Mouse (Mus musculus) stomach, postnatal 0 days (tissue): ENCODE results near the gene Cbarp. TPM values are rescaled to one million over a fixed set of nuclear protein-coding genes. Genes with fewer than 3 reads are reported as not detected.

Experiments used
- ATAC-seq: fragments of 200-750 bp; cut with Nextera tagmentation; 2 replicates; pipeline ENCODE4 v1.8.0; 2017; ENCODE audit not compliant: low FRiP score, low TSS enrichment
- DNase-seq: peaks from one replicate; pipeline ENCODE4 v3.0.0-alpha.2; 2016; ENCODE audit warnings: low spot score
- H3K27ac ChIP-seq: fragments of 300-500 bp; sonication (generic); replicated peaks from 2 replicates; pipeline ENCODE4 v1.5.1; 2014; ENCODE audit warnings: mild to moderate bottlenecking, control low read depth
- H3K27me3 ChIP-seq: fragments of 300-500 bp; sonication (generic); 2 replicates; pipeline ENCODE4 v1.6.1; 2014; ENCODE audit warnings: low read length; ENCODE audit not compliant: control insufficient read depth, insufficient read depth
- H3K36me3 ChIP-seq: fragments of 300-500 bp; sonication (generic); 2 replicates; pipeline ENCODE4 v1.6.1; 2014; ENCODE audit warnings: low read length, mixed read lengths; ENCODE audit not compliant: control insufficient read depth, insufficient read depth
- H3K4me1 ChIP-seq: fragments of 300-500 bp; sonication (generic); replicated peaks from 2 replicates; pipeline ENCODE4 v1.6.1; 2014; ENCODE audit warnings: antibody characterized with exemption; ENCODE audit not compliant: control insufficient read depth, insufficient read depth
- H3K4me2 ChIP-seq: fragments of 300-500 bp; sonication (generic); replicated peaks from 2 replicates; pipeline ENCODE4 v1.6.1; 2014; ENCODE audit warnings: low read depth, mild to moderate bottlenecking, control low read depth, moderate library complexity
- H3K4me3 ChIP-seq: fragments of 300-500 bp; sonication (generic); 2 replicates; pipeline ENCODE4 v1.5.1; 2014; ENCODE audit warnings: low read depth, low read length, control low read depth
- H3K9ac ChIP-seq: fragments of 300-500 bp; sonication (generic); 2 replicates; pipeline ENCODE4 v1.6.1; 2014; ENCODE audit warnings: mild to moderate bottlenecking, low read length, control low read depth, mixed read lengths
- H3K9me3 ChIP-seq: fragments of 300-500 bp; sonication (generic); 2 replicates; pipeline ENCODE4 v1.6.1; 2016; ENCODE audit warnings: low read length; ENCODE audit not compliant: control insufficient read depth
- CTCF ChIP-seq: IDR thresholded peaks from 2 replicates; pipeline ENCODE4 v1.5.1; 2016; ENCODE audit warnings: antibody characterized with exemption, low read depth, mild to moderate bottlenecking, moderate library complexity
- EP300 ChIP-seq: optimal IDR thresholded peaks from 2 replicates; pipeline ENCODE3; 2016; ENCODE audit warnings: antibody characterized with exemption
- WGBS: fragments of 180-500 bp; shearing (Covaris S2); extraction: QIAGEN DNeasy Blood & Tissue Kit; methylation state at CpG from one replicate; pipeline ENCODE4 v1.1.7; 2014; 5-methylcytosine and 5-hydroxymethylcytosine counted together
- polyA plus RNA-seq: library from polyadenylated mRNA; unstranded; fragments of >200 nt; fragmentation: Nextera tagmentation; extraction: Ambion mirVana; gene quantifications from 2 replicates; pipeline ENCODE4 v1.2.1, GENCODE M21; 2015

Cbarp gene
- polyA plus RNA-seq, 1 experiment from 2014 or later = 4.2 TPM

- DNase-seq = peak; percentile 74
- Histone ChIP-seq H3K4me2 (peak overlapping the region; percentile 90), H3K4me1 (peaks cover 10% of the 10 kb centered on the region; the same call in 1 of the 2 replicates), H3K4me3 (peak overlapping the region; percentile 91), H3K9ac (peak overlapping the region; percentile 90), H3K36me3 (0 out of 2 replicates have a peak, but pooled peaks cover 3% of the 10 kb centered on the region), H3K27ac (peak overlapping the region; percentile 91), H3K9me3 (no peaks in the 10 kb centered on the region), H3K27me3 (no peaks in the 10 kb centered on the region)
- peak; percentile 51 for TF ChIP-seq CTCF
- no peak for TF ChIP-seq EP300
- WGBS = 3% methylated on average over 30 of the region's 30 CpGs
- no peak for ATAC-seq
Measured at GRCm38 (mm10) chr10:80116927-80117691, 23.5 kb downstream of the Cbarp start.

GRCm38 (mm10) chr10:80116563-80116926 is 24.1 kb downstream of the Cbarp start:
- Histone ChIP-seq H3K9ac (peak overlapping the region; percentile 90), H3K4me3 (peak overlapping the region; percentile 91), H3K4me1 (peaks cover 10% of the 10 kb centered on the region; the same call in 1 of the 2 replicates), H3K36me3 (0 out of 2 replicates have a peak, but pooled peaks cover 3% of the 10 kb centered on the region), H3K27ac (peak overlapping the region; percentile 91), H3K27me3 (no peaks in the 10 kb centered on the region), H3K9me3 (no peaks in the 10 kb centered on the region), H3K4me2 (peak overlapping the region; percentile 90)
- TF ChIP-seq EP300 (no peak), CTCF (no peak)
- WGBS = under 1% methylated on average over 27 of the region's 27 CpGs
- DNase-seq (no peak), ATAC-seq (no peak)

DNA sequence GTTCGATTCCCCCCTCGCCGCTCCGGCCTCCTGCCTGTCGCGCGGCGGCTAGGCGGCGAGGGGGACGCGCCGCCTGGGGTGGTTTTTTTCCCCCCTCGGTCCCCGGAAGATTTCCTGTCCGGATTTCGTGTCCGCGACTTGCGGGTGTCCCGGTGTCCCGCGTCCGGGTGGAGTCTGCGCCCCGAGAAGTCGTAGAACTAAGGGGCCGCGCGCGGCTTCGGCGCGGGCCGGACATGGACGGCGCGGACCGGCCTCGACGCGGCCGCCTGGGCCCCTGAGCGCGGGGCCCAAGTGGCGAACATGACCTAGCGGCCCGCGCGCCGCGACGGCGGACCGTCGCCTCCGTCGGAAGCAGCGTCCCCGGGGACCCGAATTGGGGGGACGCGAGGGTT is 24.7 kb downstream of the Cbarp start:
- WGBS = under 1% methylated on average over 63 of the region's 63 CpGs
- peaks cover 10% of the 10 kb centered on the region; the same call in 1 of the 2 replicates for H3K4me1 ChIP-seq
- 0 out of 2 replicates have a peak, but pooled peaks cover 3% of the 10 kb centered on the region for H3K36me3 ChIP-seq
- peak overlapping the region; percentile 91 for H3K27ac ChIP-seq
- no peak for DNase-seq
- TF ChIP-seq EP300 (no peak), CTCF (no peak)
- peak overlapping the region; percentile 90 for H3K9ac ChIP-seq
- H3K9me3 ChIP-seq = no peaks in the 10 kb centered on the region
- no peak for ATAC-seq
- peak overlapping the region; percentile 91 for H3K4me3 ChIP-seq
- peak overlapping the region; percentile 90 for H3K4me2 ChIP-seq
- no peaks in the 10 kb centered on the region for H3K27me3 ChIP-seq

DNA sequence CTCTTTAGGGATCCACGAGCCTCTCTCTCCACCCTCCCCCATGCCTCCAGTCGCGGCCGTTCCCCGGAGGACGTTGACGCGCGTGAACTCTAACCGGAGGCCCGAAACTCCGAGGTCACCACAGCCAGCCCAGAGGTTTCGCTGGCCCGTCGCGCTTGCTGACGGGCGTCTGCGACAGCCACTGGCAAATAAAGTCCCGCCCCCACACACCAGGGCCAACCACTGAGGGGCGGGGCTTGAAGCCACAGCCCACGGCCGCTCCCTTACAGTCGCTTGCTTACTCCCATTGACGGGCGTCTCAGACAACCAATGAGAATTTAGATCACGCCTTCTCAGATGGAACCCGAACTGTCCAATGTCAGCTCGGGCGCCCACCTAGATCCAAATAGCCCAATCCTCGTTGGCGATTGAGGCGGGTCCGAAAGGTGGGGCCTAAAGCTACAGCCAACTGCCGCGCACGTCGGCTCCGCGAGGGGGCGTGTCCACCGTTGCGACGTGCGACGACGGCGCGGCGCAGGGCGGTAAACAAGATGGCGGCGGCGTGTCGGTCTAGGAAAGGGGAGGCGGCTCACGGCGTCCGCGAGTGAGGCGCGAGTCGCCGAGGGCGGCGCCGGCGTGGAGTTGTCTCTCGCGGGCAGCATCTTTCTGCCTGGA is 25.2 kb downstream of the Cbarp start, which contains the start of gene Stk11:
Gene Stk11 (plus strand): TSS at position 514 of the 654 bp plus-strand sequence.
- 0 out of 2 replicates have a peak, but pooled peaks cover 3% of the 10 kb centered on the region for H3K36me3 ChIP-seq
- peak within 1 kb of the TSS; percentile 91 for H3K27ac ChIP-seq
- under 1% methylated on average over 62 of the region's 70 CpGs for WGBS
- no peaks in the 10 kb centered on the region for H3K27me3 ChIP-seq
- peak within 1 kb of the TSS; percentile 90 for H3K4me2 ChIP-seq
- peak within 1 kb of the TSS; percentile 90 for H3K9ac ChIP-seq
- TF ChIP-seq CTCF (peak; percentile 62), EP300 (no peak)
- H3K9me3 ChIP-seq = no peaks in the 10 kb centered on the region
- H3K4me3 ChIP-seq = peak within 1 kb of the TSS; percentile 91
- DNase-seq = peak; percentile 99
- ATAC-seq = peak; percentile 98
- peaks cover 10% of the 10 kb centered on the region; the same call in 1 of the 2 replicates for H3K4me1 ChIP-seq

- H3K4me2 ChIP-seq = peak overlapping the region; percentile 65
- H3K9me3 ChIP-seq = no peaks in the 10 kb centered on the region
- peak overlapping the region; percentile 90 for H3K27ac ChIP-seq
- ATAC-seq (peak; percentile 69), DNase-seq (peak; percentile 95)
- no peak for TF ChIP-seq EP300
- TF ChIP-seq CTCF = peak; percentile 98
- H3K4me3 ChIP-seq = peak overlapping the region; percentile 44
- no peaks in the 10 kb centered on the region for H3K27me3 ChIP-seq
- WGBS = 2% methylated on average over 27 of the region's 27 CpGs
- H3K4me1 ChIP-seq = peaks cover 10% of the 10 kb centered on the region; the same call in 1 of the 2 replicates
- peak overlapping the region; percentile 61 for H3K9ac ChIP-seq
- H3K36me3 ChIP-seq = no peaks in the 10 kb centered on the region
Measured at GRCm38 (mm10) chr10:80114341-80115284, 26.0 kb downstream of the Cbarp start.
